Mouse (Mus musculus) liver, adult 2 months (tissue): ENCODE data around the gene Pknox1.

ENCODE experiments used
- CTCF ChIP-seq: fragments of 200-500 bp; IDR thresholded peaks from 2 replicates; pipeline ENCODE4 v1.5.1; 2011; ENCODE audit warnings: low read depth, low read length, control low read depth
- POLR2A ChIP-seq: fragments of 200-500 bp; IDR thresholded peaks from 2 replicates; pipeline ENCODE4 v1.6.1; 2011; ENCODE audit warnings: low read length, control low read depth; ENCODE audit not compliant: insufficient read depth; ENCODE audit errors: extremely low read depth

DNA sequence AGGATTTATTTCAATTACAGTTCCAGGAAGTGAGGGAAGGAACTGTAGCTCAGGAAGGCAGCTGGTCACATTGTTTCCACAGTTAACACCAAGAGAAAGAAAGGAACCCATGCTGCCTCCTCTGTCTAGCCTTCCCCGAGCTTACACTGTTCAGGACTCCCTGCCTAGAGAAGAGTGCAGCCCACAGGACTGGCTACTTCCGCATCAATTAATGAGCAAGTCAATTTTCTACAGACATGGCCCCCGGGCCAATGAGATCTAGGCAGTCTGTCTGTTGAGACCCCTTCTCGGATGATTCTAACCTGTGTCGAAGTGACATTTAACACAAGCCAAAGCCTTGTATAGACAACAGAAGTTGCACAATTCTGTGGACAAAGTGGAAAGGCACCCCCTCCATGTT is 70.4 kb downstream of the Pknox1 start:
- TF ChIP-seq CTCF (no peak), POLR2A (no peak)
